Mouse (Mus musculus): Measurements from ENCODE around the gene Rbfox3. TPM values are rescaled to one million over a fixed set of nuclear protein-coding genes. Genes with fewer than 3 reads are reported as not detected.

Rbfox3 gene
- total and polyA plus RNA-seq, 3 experiments, result not detected

DNA sequence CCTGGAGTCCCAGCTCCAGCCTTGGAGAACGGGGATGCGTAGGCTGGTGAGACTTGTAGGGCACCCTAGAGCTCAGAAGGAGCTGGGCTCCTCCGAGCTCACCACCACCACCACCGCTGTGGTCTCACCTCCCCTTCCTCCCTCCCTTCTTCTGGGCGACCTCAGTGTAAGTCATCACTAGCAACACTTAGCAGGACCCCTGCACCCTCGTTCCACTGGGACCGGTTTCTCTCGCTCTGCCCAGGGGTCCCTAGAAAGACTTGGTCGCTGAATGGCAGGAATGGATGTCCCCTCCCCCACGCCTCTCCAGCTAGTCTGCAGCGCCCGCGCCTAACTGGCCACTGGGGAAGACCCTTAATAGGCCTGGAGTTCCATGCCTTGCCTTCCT is 1.6 kb downstream of the Rbfox3 start:
- DNase-seq (ENCODE audit: extremely low read depth), result no peak
- Histone ChIP-seq H3K27ac (ENCODE audit: insufficient read depth, low read depth) (no peak overlapping the region), H3K9me3 (replicated peaks; ENCODE audit: low read length) (peaks cover 7% of the 10 kb centered on the region), H3K36me3 (replicated peaks in 1 of 2; ENCODE audit: control insufficient read depth in 1 of 2, insufficient read depth in 1 of 2, low read length in 1 of 2) (no peaks in the 10 kb centered on the region), H3K9ac (ENCODE audit: insufficient read depth, low read depth) (no peak overlapping the region), H3K4me2 (ENCODE audit: insufficient read depth, low read depth, poor library complexity, severe bottlenecking) (no peak overlapping the region), H3K79me2 (replicated peaks; ENCODE audit: control insufficient read depth, extremely low read depth, insufficient read depth, poor library complexity, severe bottlenecking) (no peaks in the 10 kb centered on the region), H3K4me3 (replicated peaks in 1 of 3; ENCODE audit: low read depth in 2 of 3, low read length in 2 of 3, poor library complexity in 1 of 3) (no peak overlapping the region), H3K4me1 (ENCODE audit: control insufficient read depth in 1 of 2, insufficient read depth in 2 of 2) (no peaks in the 10 kb centered on the region), H3K27me3 (replicated peaks) (peaks cover 66% of the 10 kb centered on the region)
- dilution Hi-C loops (cut with MboI; ENCODE audit: extremely low pct_ligation_motif_present, extremely low pct_unique_long_range_greater_than_20kb, low sequenced_read_pairs) (no loop called here), in situ Hi-C loops (cut with MboI; ENCODE audit: low pct_ligation_motif_present, low pct_unique_long_range_greater_than_20kb, low sequenced_read_pairs) (no loop called here)
- TF ChIP-seq MEF2A (IDR thresholded peaks at IDR 0.05; ENCODE audit: borderline replicate concordance, low read depth, low read length) (no peak), MAFK (IDR thresholded peaks at IDR 0.05; ENCODE audit: insufficient replicate concordance, low read length) (no peak), USF2 (conservative IDR thresholded peaks at IDR 0.05; ENCODE audit: low read depth, low read length) (no peak), POLR2AphosphoS2 (IDR thresholded peaks at IDR 0.05; ENCODE audit: low read depth, low read length) (no peak), ZNF384 (IDR thresholded peaks at IDR 0.05; ENCODE audit: low read depth, low read length) (no peak), ZC3H11A (IDR thresholded peaks at IDR 0.05; ENCODE audit: low read depth, low read length) (no peak), KAT2A (IDR thresholded peaks at IDR 0.05; ENCODE audit: insufficient replicate concordance, low read length) (no peak), NRF1 (IDR thresholded peaks at IDR 0.05; ENCODE audit: low read depth, low read length) (no peak), JUND (conservative IDR thresholded peaks at IDR 0.05; ENCODE audit: low read depth, low read length) (no peak)

DNA sequence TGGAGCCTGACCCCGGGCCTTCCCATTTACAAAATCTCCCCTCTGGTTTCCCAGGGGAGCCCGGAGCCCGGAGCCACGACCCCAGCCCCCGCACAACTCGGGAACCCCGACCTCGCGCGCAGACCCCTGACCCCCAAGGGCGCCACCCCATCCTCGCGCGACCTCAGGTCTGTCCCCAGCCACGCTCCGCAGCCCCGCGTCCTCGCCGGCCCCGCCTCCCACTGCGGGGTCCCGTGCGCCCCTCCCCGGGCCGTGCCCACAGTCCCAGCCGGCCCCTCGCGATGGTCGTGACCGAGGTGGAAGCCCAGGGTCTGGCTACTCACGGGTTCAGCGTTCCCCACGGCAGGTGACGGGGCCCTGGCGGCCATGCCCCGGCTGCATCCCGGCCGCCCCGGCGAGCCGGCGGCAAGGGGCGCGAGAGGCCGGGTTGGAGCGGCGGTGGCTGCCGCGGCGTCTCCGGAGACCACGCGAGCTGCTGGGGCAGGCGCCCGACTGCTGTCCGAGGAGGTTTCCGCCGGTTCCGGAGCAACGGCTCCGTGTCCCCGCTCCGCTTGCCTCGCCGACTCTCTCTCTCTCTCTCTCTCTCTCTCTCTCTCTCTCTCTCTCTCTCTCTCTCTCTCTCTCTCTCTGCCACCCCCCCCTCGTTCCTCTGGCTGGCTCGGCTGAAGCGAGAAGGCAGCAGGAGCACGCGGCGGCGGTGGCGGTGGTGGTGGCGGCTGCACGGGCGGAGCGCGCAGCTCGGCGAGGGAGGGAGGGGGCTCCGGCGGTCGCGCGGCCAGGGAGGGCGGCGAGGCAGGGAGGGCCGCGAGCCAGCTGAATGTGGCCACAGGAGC is 2.2 kb downstream of the Rbfox3 start:
- no peak for DNase-seq (ENCODE audit: extremely low read depth)
- H3K4me1 ChIP-seq (ENCODE audit: control insufficient read depth in 1 of 2, insufficient read depth in 2 of 2), result no peaks in the 10 kb centered on the region
- dilution Hi-C loops (cut with MboI; ENCODE audit: extremely low pct_ligation_motif_present, extremely low pct_unique_long_range_greater_than_20kb, low sequenced_read_pairs) (no loop called here), in situ Hi-C loops (cut with MboI; ENCODE audit: low pct_ligation_motif_present, low pct_unique_long_range_greater_than_20kb, low sequenced_read_pairs) (no loop called here)
- no peak overlapping the region for H3K27ac ChIP-seq (ENCODE audit: insufficient read depth, low read depth)
- no peaks in the 10 kb centered on the region for H3K79me2 ChIP-seq (replicated peaks; ENCODE audit: control insufficient read depth, extremely low read depth, insufficient read depth, poor library complexity, severe bottlenecking)
- no peak overlapping the region for H3K4me2 ChIP-seq (ENCODE audit: insufficient read depth, low read depth, poor library complexity, severe bottlenecking)
- H3K27me3 ChIP-seq (replicated peaks), result peaks cover 62% of the 10 kb centered on the region
- peaks cover 7% of the 10 kb centered on the region for H3K9me3 ChIP-seq (replicated peaks; ENCODE audit: low read length)
- H3K9ac ChIP-seq (ENCODE audit: insufficient read depth, low read depth), result no peak overlapping the region
- no peak for TF ChIP-seq MYC (IDR thresholded peaks at IDR 0.05; ENCODE audit: low read depth, low read length)
- no peak for TF ChIP-seq BHLHE40 (IDR thresholded peaks at IDR 0.05; ENCODE audit: low read depth, low read length)
- TF ChIP-seq SIN3A (IDR thresholded peaks at IDR 0.05; ENCODE audit: low read length), result no peak
- TF ChIP-seq ZKSCAN1 (IDR thresholded peaks at IDR 0.05; ENCODE audit: borderline replicate concordance, low read depth, low read length), result no peak
- no peak for TF ChIP-seq CHD2 (IDR thresholded peaks at IDR 0.05; ENCODE audit: low read length)
- no peak for TF ChIP-seq JUN (IDR thresholded peaks at IDR 0.05; ENCODE audit: insufficient read depth, low read depth, low read length)
- no peak for TF ChIP-seq TBP (conservative IDR thresholded peaks at IDR 0.05; ENCODE audit: low read depth, low read length)
- TF ChIP-seq HCFC1 (IDR thresholded peaks at IDR 0.05; ENCODE audit: low read depth, low read length), result no peak
- TF ChIP-seq USF2 (conservative IDR thresholded peaks at IDR 0.05; ENCODE audit: low read depth, low read length), result no peak
- no peak for TF ChIP-seq ZC3H11A (IDR thresholded peaks at IDR 0.05; ENCODE audit: low read depth, low read length)
- no peak for TF ChIP-seq JUND (conservative IDR thresholded peaks at IDR 0.05; ENCODE audit: low read depth, low read length)
- TF ChIP-seq UBTF (IDR thresholded peaks at IDR 0.05; ENCODE audit: low read depth, low read length), result no peak
- TF ChIP-seq NRF1 (IDR thresholded peaks at IDR 0.05; ENCODE audit: low read depth, low read length), result no peak
- TF ChIP-seq PAX5 (IDR thresholded peaks at IDR 0.05; ENCODE audit: low read length), result no peak
- TF ChIP-seq RAD21 (IDR thresholded peaks at IDR 0.05; ENCODE audit: low read depth, low read length), result no peak
- TF ChIP-seq ETS1 (conservative IDR thresholded peaks at IDR 0.05; ENCODE audit: low read depth, low read length), result no peak
- no peak for TF ChIP-seq MAX (IDR thresholded peaks at IDR 0.05; ENCODE audit: low read length)
- H3K36me3 ChIP-seq (replicated peaks in 1 of 2; ENCODE audit: control insufficient read depth in 1 of 2, insufficient read depth in 1 of 2, low read length in 1 of 2), result no peaks in the 10 kb centered on the region
- no peak overlapping the region for H3K4me3 ChIP-seq (replicated peaks in 1 of 3; ENCODE audit: low read depth in 2 of 3, low read length in 2 of 3, poor library complexity in 1 of 3)

All from CH12.LX (cell line).